Mouse (Mus musculus) urinary bladder, adult 2 months (tissue): ENCODE data around the gene Pabpc4. TPM values are rescaled to one million over a fixed set of nuclear protein-coding genes. Genes with fewer than 3 reads are reported as not detected.

Experiments used
- DNase-seq: peaks from one replicate; pipeline ENCODE4 v3.0.0; 2022; ENCODE audit warnings: low spot score
- polyA plus RNA-seq: library from polyadenylated mRNA; depleted of rRNA; stranded (reverse); fragments of >200 nt; gene quantifications from 2 replicates; pipeline ENCODE4 v1.2.3, GENCODE M21; 2012; rRNA removed

The Pabpc4 gene
- polyA plus RNA-seq: 46.1 and 56.9 TPM in 2 replicates

- no peak for DNase-seq
Observed at GRCm38 (mm10) chr4:123261721-123262401, at the start of gene Pabpc4. TSS of gene Pabpc4 (plus strand) at chr4:123262351.

- no peak for DNase-seq
Observed at GRCm38 (mm10) chr4:123213975-123214374, 48.2 kb upstream of the Pabpc4 start.

GRCm38 (mm10) chr4:123215367-123215766 is 46.8 kb upstream of the Pabpc4 start:
- no peak for DNase-seq

GRCm38 (mm10) chr4:123216782-123217181 is 45.4 kb upstream of the Pabpc4 start:
- no peak for DNase-seq

GRCm38 (mm10) chr4:123219720-123220357 is 42.3 kb upstream of the Pabpc4 start:
- peak; percentile 59 for DNase-seq

- DNase-seq: no peak
Observed at GRCm38 (mm10) chr4:123220637-123221036, 41.5 kb upstream of the Pabpc4 start.

GRCm38 (mm10) chr4:123223309-123223708 is 38.8 kb upstream of the Pabpc4 start:
- no peak for DNase-seq

GRCm38 (mm10) chr4:123225718-123226403 is 36.3 kb upstream of the Pabpc4 start:
- no peak for DNase-seq

GRCm38 (mm10) chr4:123227707-123228106 is 34.4 kb upstream of the Pabpc4 start:
- DNase-seq: no peak

GRCm38 (mm10) chr4:123228270-123228669 is 33.9 kb upstream of the Pabpc4 start:
- DNase-seq: no peak

- DNase-seq: no peak
Observed at GRCm38 (mm10) chr4:123229166-123229565, 33.0 kb upstream of the Pabpc4 start.

- no peak for DNase-seq
Observed at GRCm38 (mm10) chr4:123232841-123233240, 29.3 kb upstream of the Pabpc4 start.

- no peak for DNase-seq
Observed at GRCm38 (mm10) chr4:123233492-123234084, 28.6 kb upstream of the Pabpc4 start, which contains the start of gene Heyl. TSS of gene Heyl (plus strand) at chr4:123233556.

- no peak for DNase-seq
Observed at GRCm38 (mm10) chr4:123235835-123236430, 26.2 kb upstream of the Pabpc4 start.

GRCm38 (mm10) chr4:123236431-123237031 is 25.6 kb upstream of the Pabpc4 start:
- DNase-seq: no peak

GRCm38 (mm10) chr4:123237386-123238266 is 24.5 kb upstream of the Pabpc4 start:
- no peak for DNase-seq

- DNase-seq: no peak
Observed at GRCm38 (mm10) chr4:123239361-123240203, 22.6 kb upstream of the Pabpc4 start.

- DNase-seq: no peak
Observed at GRCm38 (mm10) chr4:123246221-123246620, 15.9 kb upstream of the Pabpc4 start.

GRCm38 (mm10) chr4:123246651-123247050 is 15.5 kb upstream of the Pabpc4 start:
- no peak for DNase-seq
